Mouse (Mus musculus) liver, embryonic 14.5 days (tissue): ENCODE data around the gene Mrps7.

Source experiments
- CTCF ChIP-seq: IDR thresholded peaks from 2 replicates; pipeline ENCODE4 v1.5.1; 2016; ENCODE audit warnings: antibody characterized with exemption, low read depth, control low read depth
- EP300 ChIP-seq: IDR thresholded peaks from 2 replicates; pipeline ENCODE4 v1.6.1; 2016; ENCODE audit warnings: antibody characterized with exemption, low read depth

- no peak for TF ChIP-seq CTCF
- TF ChIP-seq EP300 = no peak
Observed at GRCm38 (mm10) chr11:115613138-115613945, 9.6 kb downstream of the Mrps7 start.
